Mouse (Mus musculus) embryo, embryonic 10.5 days (tissue): ENCODE measurements around the gene Oxnad1.
"Not testable (repeated sequence)": the region's sequence is repeated elsewhere in the genome, so short reads cannot be mapped to it uniquely, and the experiment has no call there.

Source experiments
- DNase-seq: peaks from one replicate; pipeline ENCODE4 v3.0.0-alpha.2; 2015; ENCODE audit warnings: low spot score

The Oxnad1 gene

DNA sequence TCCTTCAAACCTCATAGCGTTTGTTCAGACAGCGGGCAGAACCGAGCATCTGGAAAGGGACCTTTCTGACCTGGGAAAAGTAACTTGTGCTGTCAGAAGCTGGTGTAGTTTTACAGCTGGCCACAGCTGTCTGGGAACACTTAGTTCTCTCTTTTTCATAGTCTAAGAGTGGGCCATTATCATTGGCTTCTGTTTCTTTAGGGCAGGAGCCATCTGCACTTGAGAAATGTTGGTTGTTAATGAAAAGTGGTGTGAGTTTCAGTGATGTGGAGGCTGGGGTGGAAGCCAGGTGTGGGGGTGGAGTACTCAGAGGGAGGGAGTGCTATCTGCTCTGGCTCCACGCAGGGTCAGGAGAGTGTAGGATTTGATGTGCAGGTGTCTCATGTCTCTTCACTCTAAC, 6.0 kb downstream of the Oxnad1 start:
- DNase-seq, result peak; percentile 66

- no peak for DNase-seq
Measured at GRCm38 (mm10) chr14:32091704-32092103, 6.5 kb downstream of the Oxnad1 start.

- no peak for DNase-seq
Measured at GRCm38 (mm10) chr14:32093018-32093417, 7.8 kb downstream of the Oxnad1 start.

- no peak for DNase-seq
Measured at GRCm38 (mm10) chr14:32093500-32094117, 8.4 kb downstream of the Oxnad1 start.

DNA sequence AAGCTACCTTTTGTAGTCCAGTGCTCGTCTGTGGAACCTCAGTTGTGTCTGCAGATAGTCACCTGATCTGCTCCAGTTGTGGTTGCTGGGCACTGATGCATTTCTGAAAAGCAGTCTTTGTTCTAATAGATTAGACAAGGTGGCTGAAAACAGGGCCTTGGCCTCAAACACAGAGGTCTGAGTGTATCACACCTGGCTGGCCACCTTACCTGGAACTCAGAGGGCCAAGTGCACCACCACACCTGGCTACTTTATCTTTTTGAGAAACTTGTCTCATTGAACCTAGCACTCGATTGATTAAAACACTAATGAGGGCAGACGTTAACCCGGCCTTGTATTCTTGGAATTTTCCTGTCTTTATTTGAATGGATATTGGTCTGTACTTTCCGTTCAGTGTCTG, 10.5 kb downstream of the Oxnad1 start:
- no peak for DNase-seq

- DNase-seq, result no peak
Measured at GRCm38 (mm10) chr14:32096740-32097139, 11.6 kb downstream of the Oxnad1 start.

DNA sequence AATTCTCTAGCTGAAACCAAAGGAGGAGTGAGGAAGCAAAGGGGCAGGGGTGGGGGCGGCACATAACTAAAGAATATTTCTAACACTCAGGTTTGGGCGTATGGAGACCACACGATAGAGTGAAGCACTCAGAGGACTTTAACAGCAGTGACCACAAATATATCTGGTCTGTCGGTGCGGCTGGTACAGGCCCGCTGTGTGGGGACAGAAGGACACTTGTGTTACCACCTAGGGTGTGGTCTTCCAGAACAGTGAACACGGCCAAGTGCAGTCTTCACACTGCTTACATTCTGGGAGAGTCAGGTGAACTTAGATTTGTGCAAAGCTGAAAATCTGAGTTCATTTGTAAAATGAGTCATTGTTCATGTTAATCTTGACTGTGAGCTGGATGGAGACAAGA, 12.5 kb downstream of the Oxnad1 start:
- DNase-seq, result no peak

DNA sequence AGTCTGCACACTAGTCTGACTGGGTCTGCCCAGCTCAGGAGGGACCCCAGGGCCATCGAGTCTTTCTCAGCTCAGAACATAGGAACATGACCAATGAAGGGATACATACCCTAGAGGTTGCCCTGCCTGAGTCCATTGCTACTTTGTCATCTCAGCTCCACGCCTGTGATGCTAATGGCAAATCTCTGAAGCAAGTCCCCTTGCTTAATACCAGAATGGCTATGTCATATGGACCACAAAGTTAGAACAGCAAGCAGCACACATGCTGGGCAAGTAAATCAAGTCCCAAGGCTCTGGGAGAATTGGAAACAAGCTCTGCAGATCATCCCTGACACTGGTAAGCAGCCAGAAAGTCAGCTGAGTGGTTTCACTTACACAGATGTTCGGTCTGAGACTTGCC, 13.8 kb downstream of the Oxnad1 start:
- DNase-seq, result no peak

- no peak for DNase-seq
Measured at GRCm38 (mm10) chr14:32103556-32103955, 18.4 kb downstream of the Oxnad1 start.

DNA sequence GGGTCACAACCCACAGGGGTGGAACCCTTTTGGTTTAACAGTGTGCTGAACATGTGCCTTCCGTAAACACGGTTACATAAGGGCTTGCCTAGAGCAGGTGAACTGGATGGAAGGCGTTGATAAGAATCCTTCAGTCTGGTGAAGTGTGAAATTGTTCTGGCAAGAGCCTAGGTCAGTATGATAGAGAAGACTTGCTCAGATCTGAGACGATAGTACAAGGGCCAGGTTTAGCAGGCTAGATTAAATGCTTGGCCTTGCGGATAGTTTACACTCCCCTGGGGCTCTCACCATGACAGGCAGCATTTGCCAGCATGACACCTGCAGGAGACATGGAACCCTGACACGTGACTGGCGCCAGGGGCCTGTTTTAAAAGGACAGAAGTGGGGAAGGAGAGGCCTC, 20.5 kb downstream of the Oxnad1 start:
- DNase-seq, result no peak

DNA sequence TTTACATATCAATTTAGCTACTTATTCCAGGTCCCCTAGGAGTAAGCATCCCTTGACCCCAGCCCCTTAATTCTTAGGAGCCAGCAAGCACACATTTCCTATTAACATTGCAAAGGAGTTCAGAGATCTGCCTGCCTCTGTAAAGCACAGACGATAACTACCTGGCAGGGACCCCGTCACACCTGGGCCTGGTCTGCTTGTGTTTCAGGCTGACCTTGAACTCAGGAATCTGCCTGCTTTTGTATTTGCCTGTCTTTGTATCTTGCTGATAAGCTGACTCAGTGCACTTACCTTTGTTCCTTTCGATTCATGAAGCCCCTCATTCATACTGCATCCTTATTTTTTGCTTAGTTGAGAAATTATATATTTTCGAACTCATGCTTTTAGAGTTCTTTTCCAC, 21.7 kb downstream of the Oxnad1 start:
- no peak for DNase-seq

DNA sequence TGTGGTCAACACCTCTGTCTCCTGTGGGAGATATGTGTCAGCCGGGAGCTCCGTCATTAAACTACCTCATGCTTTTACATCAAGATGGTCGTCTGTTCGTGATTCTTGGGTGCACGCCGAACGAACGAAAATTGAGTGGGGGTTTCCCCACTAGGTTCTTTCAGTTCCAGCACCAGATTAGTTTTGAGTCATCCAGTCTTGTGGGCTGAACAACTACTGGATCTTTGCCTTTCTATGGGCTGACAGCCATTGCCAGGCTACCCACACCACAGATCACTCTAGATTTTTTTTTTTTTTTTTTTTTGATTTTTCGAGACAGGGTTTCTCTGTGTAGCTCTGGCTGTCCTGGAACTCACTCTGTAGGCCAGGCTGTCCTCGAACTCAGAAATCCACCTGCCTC, 26.9 kb downstream of the Oxnad1 start:
- not testable (repeated sequence) for DNase-seq

DNA sequence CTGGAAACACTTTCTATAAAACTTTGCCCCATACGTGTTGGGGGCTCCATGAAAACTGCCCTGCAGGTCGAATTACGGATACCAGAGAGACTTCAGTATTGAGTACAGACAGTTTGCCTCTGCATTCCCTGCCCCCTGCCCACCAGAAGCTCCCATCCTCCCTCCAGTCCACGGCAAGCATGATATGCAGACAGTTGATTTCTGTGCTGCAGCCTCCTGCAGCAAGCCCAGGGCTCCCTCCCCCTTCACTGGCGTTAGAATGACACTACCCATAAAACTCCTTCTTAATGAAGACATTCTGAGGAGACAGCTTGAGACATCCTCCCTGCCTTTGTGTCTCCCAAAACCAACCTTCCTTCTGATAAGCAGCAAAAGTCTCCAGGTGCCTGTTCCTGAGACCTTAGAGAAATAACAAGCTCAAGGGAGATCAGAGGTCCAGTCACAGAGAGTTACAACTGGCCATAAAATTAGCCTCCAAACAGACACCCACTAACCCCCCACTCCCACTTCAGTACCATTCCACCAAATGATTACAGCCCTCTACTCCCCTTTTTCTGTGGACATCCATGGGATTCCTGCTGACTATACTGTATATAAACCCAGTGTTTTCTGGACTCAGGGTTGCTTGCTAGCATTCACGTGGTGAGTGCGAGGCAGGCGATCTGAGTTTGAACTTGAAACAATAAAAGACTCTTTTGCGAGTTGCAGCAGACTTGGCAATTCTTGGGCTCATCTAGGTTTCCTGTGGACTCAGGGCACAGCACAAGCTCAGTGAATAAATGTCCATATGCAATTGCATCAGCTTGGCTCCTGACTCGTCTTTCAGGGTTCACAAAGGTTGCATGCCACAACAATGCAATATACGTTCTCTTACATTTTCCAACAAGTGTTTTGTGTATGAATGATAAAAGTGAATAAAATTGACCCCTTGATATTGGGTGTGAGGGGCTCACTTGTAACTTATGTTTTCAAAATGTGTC, 36.1 kb downstream of the Oxnad1 start:
- DNase-seq, result no peak

- peak; percentile 55 for DNase-seq
Measured at GRCm38 (mm10) chr14:32121920-32122315, 36.7 kb downstream of the Oxnad1 start.

GRCm38 (mm10) chr14:32124261-32124660, 39.1 kb downstream of the Oxnad1 start:
- no peak for DNase-seq

DNA sequence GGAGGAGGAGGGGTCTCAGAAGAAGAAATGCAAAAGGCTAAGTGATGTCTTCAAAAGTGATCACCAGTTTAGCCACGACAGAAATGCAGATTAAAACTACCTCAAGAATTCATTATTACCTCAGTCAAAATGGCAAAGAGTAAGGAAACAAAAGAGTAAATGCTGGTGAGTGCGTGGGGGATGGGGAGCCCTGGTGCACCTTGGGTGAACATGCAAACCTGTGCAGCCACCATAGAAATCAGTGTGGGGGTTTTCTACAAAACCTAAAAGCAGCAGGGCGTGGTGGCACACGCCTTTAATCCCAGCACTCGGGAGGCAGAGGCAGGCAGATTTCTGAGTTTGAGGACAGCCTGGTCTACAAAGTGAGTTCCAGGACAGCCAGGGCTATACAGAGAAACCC, 40.1 kb downstream of the Oxnad1 start:
- not testable (repeated sequence) for DNase-seq

GRCm38 (mm10) chr14:32128409-32128808, 43.2 kb downstream of the Oxnad1 start:
- no peak for DNase-seq

DNA sequence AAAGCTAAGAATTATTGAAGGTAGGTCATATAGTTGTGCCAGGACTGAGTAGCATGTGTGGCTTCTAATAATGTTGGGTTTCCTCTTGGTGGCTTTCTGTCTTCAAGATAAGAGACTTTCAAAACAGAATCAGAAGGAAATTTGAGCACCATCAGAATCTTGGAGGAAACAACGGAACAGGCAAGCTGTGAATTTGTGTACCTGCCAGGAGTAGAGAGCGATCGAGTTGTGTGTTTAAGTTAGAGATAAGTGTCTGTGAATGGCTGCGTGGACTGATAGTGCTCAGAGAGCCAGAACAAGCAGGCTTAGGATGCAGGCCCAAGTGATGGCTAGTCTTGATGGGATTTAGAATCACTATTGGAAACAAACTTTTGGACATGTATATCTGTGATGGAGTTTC, 46.7 kb downstream of the Oxnad1 start:
- DNase-seq, result no peak

DNA sequence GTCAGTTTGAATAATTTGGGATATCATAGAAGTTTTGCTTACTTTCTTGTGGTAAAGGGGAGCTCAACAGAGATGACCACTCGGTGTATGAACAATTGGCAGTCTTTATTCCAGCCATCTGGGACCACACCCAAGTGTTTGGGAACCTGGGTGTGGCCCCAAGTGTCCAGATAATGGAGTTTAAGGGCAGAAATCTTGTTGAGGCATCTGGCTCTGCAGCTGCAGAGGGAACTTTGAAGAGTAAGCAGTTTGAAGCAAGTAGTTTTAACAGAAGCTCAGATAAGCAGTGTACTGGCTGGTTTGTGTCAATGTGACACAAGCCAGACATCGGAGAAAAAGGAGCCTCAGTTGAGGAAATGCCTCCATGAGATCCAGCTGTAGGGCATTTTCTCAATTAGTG, 49.1 kb downstream of the Oxnad1 start:
- DNase-seq, result peak; percentile 21

DNA sequence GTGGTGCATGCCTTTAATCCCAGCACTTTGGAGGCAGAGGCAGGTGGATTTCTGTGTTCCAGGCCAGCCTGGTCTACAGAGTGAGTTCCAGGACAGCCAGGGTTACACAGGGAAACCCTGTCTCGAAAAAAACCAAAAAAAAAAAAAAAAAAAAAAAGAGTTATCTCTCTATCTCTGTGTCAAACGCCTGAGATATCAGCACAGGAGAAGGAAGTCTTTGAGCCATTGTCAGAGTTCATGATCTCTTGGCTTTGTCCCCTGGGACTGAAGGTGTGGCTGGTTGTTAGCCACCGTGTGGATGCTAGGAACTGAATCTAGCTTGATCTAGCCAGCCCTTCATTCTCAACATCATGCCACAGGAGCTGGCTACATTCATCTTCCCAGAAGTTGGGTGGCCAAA, 51.3 kb downstream of the Oxnad1 start:
- DNase-seq, result not testable (repeated sequence)

DNA sequence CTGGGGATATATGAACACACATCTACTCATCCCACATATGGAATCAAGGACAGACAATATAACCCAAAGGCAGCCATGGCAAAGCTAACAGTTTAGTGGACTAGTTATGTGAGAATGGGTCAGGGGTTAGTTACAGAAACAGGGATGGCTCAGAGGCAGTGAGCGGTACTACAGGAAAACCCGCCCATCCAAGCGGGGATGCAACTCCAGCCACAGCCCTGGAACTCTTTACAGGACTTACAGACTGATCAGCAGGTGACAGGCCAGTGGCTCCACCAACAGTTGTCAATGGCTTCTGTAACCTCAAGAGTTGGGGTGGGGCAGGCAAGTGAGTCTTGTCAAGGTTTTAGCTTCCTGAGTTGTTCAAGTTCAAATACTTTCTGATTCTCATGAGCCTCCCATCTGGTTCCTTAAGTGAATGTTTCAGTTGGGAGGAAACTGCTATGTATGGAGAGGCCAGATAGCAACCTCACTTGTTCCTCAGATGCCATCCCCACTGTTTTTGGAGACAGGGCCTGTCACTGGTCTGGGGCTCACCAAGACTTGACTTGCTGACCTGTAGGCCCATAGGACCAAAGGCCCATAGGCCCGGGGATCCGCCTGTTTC, 55.3 kb downstream of the Oxnad1 start:
- DNase-seq, result no peak

DNA sequence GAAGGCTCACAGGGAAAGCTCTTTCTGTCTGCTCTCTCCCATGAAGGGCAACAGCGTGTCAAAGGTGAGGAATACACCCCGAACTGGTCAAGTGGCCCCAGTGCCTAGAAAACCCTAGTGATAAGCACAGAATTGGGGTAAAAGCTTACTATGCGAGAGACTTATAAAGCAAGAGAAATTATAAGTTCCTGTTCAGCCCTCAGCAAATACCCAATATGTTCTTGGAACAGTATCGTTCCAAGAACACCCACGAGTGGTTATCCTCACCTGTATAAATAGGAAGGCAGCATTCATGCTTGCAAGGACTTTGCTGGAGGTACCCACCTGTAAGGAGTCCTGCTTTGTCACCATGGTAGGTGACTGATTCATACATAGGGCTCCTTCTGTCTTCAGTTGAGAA, 56.5 kb downstream of the Oxnad1 start, which contains the start of gene Msmb:
Gene Msmb, plus strand, starts transcription at position 301 of the 400 bp plus-strand sequence.
- DNase-seq, result no peak

GRCm38 (mm10) chr14:32144734-32145133, 59.6 kb downstream of the Oxnad1 start:
- DNase-seq, result no peak
